In genomic region chr7:24676575-24676974, GRCm38 (mm10) we compare ENCODE assay signal across 38 mouse cellular contexts. TPM values are rescaled to one million over a fixed set of nuclear protein-coding genes. Genes with fewer than 3 reads are reported as not detected.
"Had no signal": no experiment of that assay in that cellular context is flagged by ENCODE, and none has a peak within 500 bp of the region (broad histone marks: within the 10 kb centered on the region; RNA-seq: fewer than 3 reads in every experiment).

Gene Tex101, minus strand, starts transcription at chr7:24676675.

- H3K27ac ChIP-seq: embryonic facial prominence, embryonic 10.5 days; embryonic facial prominence, embryonic 12.5 days; embryonic facial prominence, embryonic 13.5 days; embryonic facial prominence, embryonic 15.5 days; forebrain, embryonic 10.5 days; forebrain, embryonic 12.5 days; forebrain, embryonic 13.5 days; forebrain, embryonic 15.5 days; gastrocnemius, adult 2 months; heart, adult 2 months had no signal

- ATAC-seq: forebrain, embryonic 13.5 days; forebrain, embryonic 15.5 days; forebrain, embryonic 16.5 days; forebrain, postnatal 0 days had no signal

- H3K36me3 ChIP-seq: embryonic facial prominence, embryonic 10.5 days; embryonic facial prominence, embryonic 12.5 days; embryonic facial prominence, embryonic 13.5 days; embryonic facial prominence, embryonic 15.5 days; forebrain, embryonic 10.5 days; forebrain, embryonic 12.5 days; forebrain, embryonic 15.5 days had no signal

- DNase-seq: cerebellum, adult 8-10 months; cerebellum, adult 9-10 months; cerebellum, adult 9-11 months; cerebellum, postnatal 10 days; cerebellum, postnatal 14 days; cerebellum, postnatal 25 days; cerebellum, postnatal 36 days; embryo, embryonic 11 days; forebrain, postnatal 0 days; gastrocnemius, adult 2 months; gastrocnemius, postnatal 10 days; gastrocnemius, postnatal 14 days; gastrocnemius, postnatal 25 days; gastrocnemius, postnatal 36 days; heart, adult 18-20 months; heart, adult 2 months had no signal

- H3K27me3 ChIP-seq: embryonic facial prominence, embryonic 12.5 days; embryonic facial prominence, embryonic 15.5 days; forebrain, embryonic 12.5 days; forebrain, embryonic 13.5 days; forebrain, embryonic 15.5 days had no signal

- H3K4me2 ChIP-seq: embryonic facial prominence, embryonic 12.5 days; embryonic facial prominence, embryonic 13.5 days; embryonic facial prominence, embryonic 15.5 days; forebrain, embryonic 12.5 days; forebrain, embryonic 13.5 days; forebrain, embryonic 15.5 days had no signal

- H3K9ac ChIP-seq: embryonic facial prominence, embryonic 12.5 days; embryonic facial prominence, embryonic 13.5 days; embryonic facial prominence, embryonic 15.5 days; forebrain, embryonic 12.5 days; forebrain, embryonic 13.5 days; forebrain, embryonic 15.5 days; forebrain, postnatal 0 days had no signal

- H3K4me3 ChIP-seq: embryonic facial prominence, embryonic 10.5 days; embryonic facial prominence, embryonic 12.5 days; embryonic facial prominence, embryonic 13.5 days; embryonic facial prominence, embryonic 15.5 days; erythroblast, embryonic 14.5 days; forebrain, embryonic 10.5 days; forebrain, embryonic 12.5 days; forebrain, embryonic 13.5 days; forebrain, embryonic 15.5 days; gastrocnemius, adult 2 months; heart, adult 2 months had no signal

- H3K9me3 ChIP-seq: embryonic facial prominence, embryonic 10.5 days; embryonic facial prominence, embryonic 12.5 days; embryonic facial prominence, embryonic 13.5 days; embryonic facial prominence, embryonic 15.5 days; forebrain, embryonic 10.5 days; forebrain, embryonic 12.5 days; forebrain, embryonic 13.5 days; forebrain, embryonic 15.5 days had no signal

- H3K4me1 ChIP-seq: embryonic facial prominence, embryonic 10.5 days; embryonic facial prominence, embryonic 12.5 days; embryonic facial prominence, embryonic 13.5 days; embryonic facial prominence, embryonic 15.5 days; forebrain, embryonic 10.5 days; forebrain, embryonic 12.5 days; forebrain, embryonic 13.5 days; forebrain, embryonic 15.5 days had no signal

RNA-seq across cellular contexts. Expression of gene Tex101, which starts in this region (rescaled TPM):
- total RNA-seq: common myeloid progenitor, adult 5-6 weeks; forebrain, postnatal 0 days; gastrocnemius, adult 18-20 months; gastrocnemius, adult 2 months; gastrocnemius, adult 8-10 months; gastrocnemius, postnatal 10 days; gastrocnemius, postnatal 14 days; gastrocnemius, postnatal 25 days; gastrocnemius, postnatal 36 days; gastrocnemius, postnatal 4 days; granulocyte monocyte progenitor cell, adult 5-6 weeks; heart, adult 18-20 months; heart, adult 2 months; heart, adult 8-10 months had no signal
- polyA plus RNA-seq: cortical plate, adult 2 months; embryonic facial prominence, embryonic 10.5 days; embryonic facial prominence, embryonic 11.5 days; embryonic facial prominence, embryonic 12.5 days; embryonic facial prominence, embryonic 13.5 days; embryonic facial prominence, embryonic 14.5 days; embryonic facial prominence, embryonic 15.5 days; erythroblast, embryonic 14.5 days; forebrain, embryonic 10.5 days; forebrain, embryonic 11.5 days; forebrain, embryonic 12.5 days; forebrain, embryonic 13.5 days; forebrain, embryonic 15.5 days; forebrain, embryonic 16.5 days; forebrain, postnatal 0 days; frontal cortex, adult 2 months; gonadal fat pad, adult 2 months had no signal
